Mouse (Mus musculus) heart, embryonic 13.5 days (tissue): ENCODE measurements around the gene Gm10300. TPM values are rescaled to one million over a fixed set of nuclear protein-coding genes. Genes with fewer than 3 reads are reported as not detected.
A peak's percentile ranks its signal among the peaks of the same experiment; 100 is the strongest.

ENCODE experiments used
- ATAC-seq: fragments of 200-750 bp; cut with Nextera tagmentation; 2 replicates; pipeline ENCODE4 v1.8.0; 2017; ENCODE audit warnings: moderate TSS enrichment; ENCODE audit not compliant: insufficient number of reproducible peaks, low FRiP score, low TSS enrichment; ENCODE audit errors: extremely low read depth
- H3K27ac ChIP-seq: fragments of 300-500 bp; sonication (generic); replicated peaks from 2 replicates; pipeline ENCODE4 v1.5.1; 2015; ENCODE audit warnings: moderate library complexity, mild to moderate bottlenecking, inconsistent platforms
- H3K27me3 ChIP-seq: fragments of 300-500 bp; sonication (generic); replicated peaks from 2 replicates; pipeline ENCODE4 v1.6.1; 2015; ENCODE audit warnings: mild to moderate bottlenecking, inconsistent platforms
- H3K36me3 ChIP-seq: fragments of 300-500 bp; sonication (generic); 2 replicates; pipeline ENCODE4 v1.6.1; 2015; ENCODE audit warnings: mild to moderate bottlenecking, inconsistent platforms
- H3K4me1 ChIP-seq: fragments of 300-500 bp; sonication (generic); 2 replicates; pipeline ENCODE4 v1.6.1; 2015; ENCODE audit warnings: inconsistent platforms
- H3K4me2 ChIP-seq: fragments of 300-500 bp; sonication (generic); 2 replicates; pipeline ENCODE4 v1.6.1; 2015; ENCODE audit warnings: inconsistent platforms, mild to moderate bottlenecking, moderate library complexity
- H3K4me3 ChIP-seq: fragments of 300-500 bp; sonication (generic); 2 replicates; pipeline ENCODE4 v1.5.1; 2015; ENCODE audit warnings: moderate library complexity, mild to moderate bottlenecking, inconsistent platforms
- H3K9ac ChIP-seq: fragments of 300-500 bp; sonication (generic); 2 replicates; pipeline ENCODE4 v1.6.1; 2015; ENCODE audit warnings: inconsistent platforms, mild to moderate bottlenecking, moderate library complexity
- H3K9me3 ChIP-seq: fragments of 300-500 bp; sonication (generic); 2 replicates; pipeline ENCODE4 v1.6.1; 2016; ENCODE audit warnings: inconsistent platforms
- WGBS: fragments of 180-500 bp; shearing (Covaris S2); methylation state at CpG from one replicate; pipeline ENCODE4 v1.1.7; 2015; ENCODE audit warnings: mixed read lengths; 5-methylcytosine and 5-hydroxymethylcytosine counted together
- polyA plus RNA-seq: library from polyadenylated mRNA; unstranded; fragments of >200 nt; fragmentation: Nextera tagmentation; extraction: Ambion mirVana; gene quantifications from 2 replicates; pipeline ENCODE4 v1.2.1, GENCODE M21; 2015

The Gm10300 gene
- polyA plus RNA-seq, 1 experiment from 2014 or later: 0.13 TPM

DNA sequence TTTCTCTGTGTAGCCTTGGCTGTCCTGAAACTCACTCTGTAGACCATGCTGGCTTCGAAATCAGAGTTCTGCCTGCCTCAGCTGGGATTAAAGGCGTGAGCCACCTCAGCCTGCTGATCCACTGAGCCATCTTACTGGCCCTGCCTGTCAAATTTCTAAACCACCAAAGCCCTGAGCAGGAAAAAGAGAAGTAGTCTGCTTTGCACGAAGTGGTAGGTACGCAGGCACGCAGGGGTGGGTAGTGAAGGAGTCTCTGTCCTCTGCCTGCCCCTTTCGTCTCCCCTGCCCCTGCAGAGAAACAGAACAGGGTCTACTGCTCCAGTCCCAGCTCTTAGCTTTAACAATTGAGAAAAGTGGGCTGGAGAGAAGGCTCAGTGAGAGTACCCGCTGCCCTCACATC lies 10.6 kb downstream of the Gm10300 start:
- Histone ChIP-seq H3K27me3 (no peaks in the 10 kb centered on the region), H3K4me1 (peaks cover 9% of the 10 kb centered on the region), H3K9ac (no peak overlapping the region), H3K4me3 (no peak overlapping the region), H3K4me2 (no peak overlapping the region), H3K9me3 (no peaks in the 10 kb centered on the region), H3K36me3 (no peaks in the 10 kb centered on the region), H3K27ac (no peak overlapping the region)
- WGBS: 79% methylated on average over 7 of the region's 7 CpGs
- ATAC-seq: no peak

DNA sequence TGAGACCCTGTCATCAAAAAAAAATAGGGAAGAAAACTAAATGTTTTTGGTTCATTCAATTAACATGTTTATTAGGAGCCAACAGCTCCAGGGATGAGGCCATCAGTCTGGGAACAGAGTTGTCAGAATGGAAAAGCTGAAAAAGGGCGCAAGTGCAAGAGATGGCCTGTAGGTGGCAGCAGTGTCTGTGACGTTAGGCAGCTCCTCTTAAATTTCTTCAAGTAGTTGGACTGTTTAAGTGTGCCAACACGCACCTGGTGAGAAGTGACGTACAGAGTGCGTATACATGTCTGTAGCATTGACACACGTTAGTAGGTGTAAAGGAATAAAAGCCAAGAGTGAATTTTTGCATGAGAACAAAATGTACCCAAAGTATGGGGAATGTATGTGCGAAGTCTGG lies 14.4 kb downstream of the Gm10300 start:
- WGBS: 18% methylated on average over 7 of the region's 7 CpGs
- peaks cover 3% of the 10 kb centered on the region for H3K4me1 ChIP-seq
- H3K4me3 ChIP-seq: no peak overlapping the region
- H3K27ac ChIP-seq: no peak overlapping the region
- no peaks in the 10 kb centered on the region for H3K36me3 ChIP-seq
- no peaks in the 10 kb centered on the region for H3K27me3 ChIP-seq
- H3K9ac ChIP-seq: no peak overlapping the region
- no peak for ATAC-seq
- no peak overlapping the region for H3K4me2 ChIP-seq
- H3K9me3 ChIP-seq: no peaks in the 10 kb centered on the region

DNA sequence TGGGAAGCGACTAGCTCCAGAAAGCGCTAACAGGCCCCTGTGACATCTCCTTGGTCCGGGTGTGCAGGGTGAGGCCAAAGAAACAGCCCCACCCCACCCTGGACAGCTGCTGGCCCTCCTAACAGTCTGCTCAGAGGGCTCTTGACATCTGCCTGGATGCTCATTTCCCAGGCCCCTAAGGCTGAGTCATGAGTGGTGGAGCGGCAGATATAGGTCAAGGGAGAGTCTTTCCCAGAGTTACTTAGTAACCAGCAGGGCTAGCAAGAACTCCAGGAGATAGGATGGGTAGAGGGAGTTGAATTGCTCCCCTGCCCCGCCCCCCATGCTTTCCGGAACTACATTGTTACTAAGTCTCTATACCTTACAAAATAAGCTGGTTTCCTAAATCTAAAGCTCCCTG lies 18.6 kb downstream of the Gm10300 start:
- 64% methylated on average over 6 of the region's 6 CpGs for WGBS

DNA sequence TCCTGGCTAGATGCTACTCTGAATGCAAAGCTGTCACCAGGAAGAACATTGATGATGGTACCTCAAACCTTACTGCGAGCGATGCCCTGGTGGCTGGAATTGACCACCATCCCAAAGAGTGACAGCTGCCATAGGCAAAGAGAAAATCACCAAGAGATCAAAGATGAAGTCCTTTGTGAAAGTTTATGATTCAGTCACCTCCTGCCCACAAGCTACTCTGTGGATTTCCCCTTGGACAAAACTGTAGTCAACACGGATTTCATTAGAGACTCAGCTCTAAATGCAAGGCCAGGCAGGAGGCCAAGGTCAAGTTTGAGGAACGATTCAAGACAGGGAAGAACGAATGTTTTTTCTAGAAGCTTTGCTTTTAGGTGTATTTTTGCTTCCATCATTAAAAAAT lies 19.4 kb downstream of the Gm10300 start:
- Histone ChIP-seq H3K9me3 (no peaks in the 10 kb centered on the region), H3K27me3 (no peaks in the 10 kb centered on the region; the same call in 1 of the 2 replicates), H3K4me2 (no peak overlapping the region), H3K4me3 (no peak overlapping the region), H3K27ac (no peak overlapping the region), H3K4me1 (peaks cover 5% of the 10 kb centered on the region), H3K9ac (no peak overlapping the region), H3K36me3 (no peaks in the 10 kb centered on the region)
- 86% methylated on average over 5 of the region's 5 CpGs for WGBS
- no peak for ATAC-seq

More for the DNA sequence above, 18.6 kb downstream of the Gm10300 start:
- no peaks in the 10 kb centered on the region for H3K36me3 ChIP-seq
- no peak for ATAC-seq
- no peak overlapping the region for H3K9ac ChIP-seq
- H3K27ac ChIP-seq: no peak overlapping the region
- no peaks in the 10 kb centered on the region for H3K4me1 ChIP-seq
- H3K4me3 ChIP-seq: no peak overlapping the region
- no peaks in the 10 kb centered on the region; the same call in 1 of the 2 replicates for H3K27me3 ChIP-seq
- H3K9me3 ChIP-seq: no peaks in the 10 kb centered on the region
- H3K4me2 ChIP-seq: no peak overlapping the region

DNA sequence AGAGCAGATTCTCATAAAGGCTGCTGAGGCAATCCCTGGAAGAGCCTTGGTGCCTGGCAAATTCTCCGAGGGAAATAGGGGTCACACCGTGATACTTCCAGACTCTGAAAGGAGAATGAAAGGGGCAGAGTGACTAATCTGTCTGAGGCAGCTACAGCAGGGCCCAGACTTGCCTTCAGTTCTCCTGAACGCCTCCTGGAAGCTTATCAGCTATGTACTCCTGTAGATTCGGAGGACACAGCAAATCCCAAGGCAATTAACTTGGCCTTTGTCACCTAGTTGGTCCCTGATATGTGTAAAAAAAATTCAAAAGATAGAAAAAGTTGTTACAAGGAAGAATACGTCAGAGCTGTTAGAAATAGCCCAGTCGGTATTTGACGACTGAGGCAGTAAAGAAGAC lies 20.5 kb downstream of the Gm10300 start:
- no peak overlapping the region for H3K4me3 ChIP-seq
- H3K36me3 ChIP-seq: no peaks in the 10 kb centered on the region
- H3K27ac ChIP-seq: no peak overlapping the region
- WGBS: 58% methylated on average over 7 of the region's 7 CpGs
- H3K9me3 ChIP-seq: no peaks in the 10 kb centered on the region
- H3K9ac ChIP-seq: no peak overlapping the region
- no peak overlapping the region for H3K4me2 ChIP-seq
- no peak for ATAC-seq
- no peaks in the 10 kb centered on the region; the same call in 1 of the 2 replicates for H3K27me3 ChIP-seq
- H3K4me1 ChIP-seq: peaks cover 13% of the 10 kb centered on the region

DNA sequence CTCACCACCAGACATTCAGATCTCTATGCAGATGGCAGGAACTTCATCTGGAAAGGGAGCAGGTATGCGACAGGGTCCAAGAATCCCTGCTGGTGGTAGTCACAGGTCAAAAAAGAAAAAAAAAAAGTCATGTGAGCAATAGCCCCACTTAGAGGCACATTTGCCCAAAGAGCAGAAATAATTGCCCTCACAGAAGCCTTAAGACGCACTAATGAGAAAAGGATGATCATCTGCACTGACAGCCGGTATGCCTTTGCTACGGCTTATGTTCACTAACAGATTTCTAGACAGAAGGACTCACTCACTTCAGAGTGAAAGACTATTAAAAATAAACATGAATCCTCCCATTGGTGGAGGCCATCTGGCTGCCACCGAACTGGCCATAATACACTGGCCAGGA lies 25.1 kb downstream of the Gm10300 start:
- no peaks in the 10 kb centered on the region for H3K36me3 ChIP-seq
- no peaks in the 10 kb centered on the region for H3K9me3 ChIP-seq
- no peaks in the 10 kb centered on the region; the same call in 1 of the 2 replicates for H3K27me3 ChIP-seq
- H3K4me2 ChIP-seq: no peak overlapping the region
- H3K27ac ChIP-seq: no peak overlapping the region
- no peak overlapping the region for H3K4me3 ChIP-seq
- ATAC-seq: no peak
- peaks cover 13% of the 10 kb centered on the region for H3K4me1 ChIP-seq
- H3K9ac ChIP-seq: no peak overlapping the region
- WGBS: 60% methylated on average over 5 of the region's 5 CpGs

DNA sequence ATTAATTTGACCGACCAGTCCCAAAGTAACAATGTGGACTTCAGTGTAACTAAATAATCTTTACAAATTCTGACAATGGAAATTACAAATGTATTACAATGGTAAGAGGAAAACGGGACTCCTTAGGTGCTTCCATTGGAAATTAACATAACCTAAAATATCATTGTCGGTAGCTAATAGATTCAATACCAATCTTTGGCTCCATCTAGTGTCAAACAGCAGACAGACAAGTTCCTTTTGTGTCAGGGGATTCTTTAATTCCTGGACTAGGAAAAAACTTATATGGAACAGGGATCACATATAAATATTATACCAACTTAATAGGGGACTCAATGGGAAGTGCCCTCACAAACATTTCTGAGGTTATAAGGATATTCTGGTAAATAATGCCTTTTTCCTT lies 26.7 kb downstream of the Gm10300 start:
- H3K27ac ChIP-seq: no peak overlapping the region
- no peak for ATAC-seq
- no peak overlapping the region for H3K4me3 ChIP-seq
- 47% methylated on average over 3 of the region's 3 CpGs for WGBS
- no peak overlapping the region for H3K4me2 ChIP-seq
- H3K36me3 ChIP-seq: no peaks in the 10 kb centered on the region
- H3K9me3 ChIP-seq: no peaks in the 10 kb centered on the region
- H3K9ac ChIP-seq: no peak overlapping the region
- no peaks in the 10 kb centered on the region; the same call in 1 of the 2 replicates for H3K27me3 ChIP-seq
- H3K4me1 ChIP-seq: peaks cover 13% of the 10 kb centered on the region

DNA sequence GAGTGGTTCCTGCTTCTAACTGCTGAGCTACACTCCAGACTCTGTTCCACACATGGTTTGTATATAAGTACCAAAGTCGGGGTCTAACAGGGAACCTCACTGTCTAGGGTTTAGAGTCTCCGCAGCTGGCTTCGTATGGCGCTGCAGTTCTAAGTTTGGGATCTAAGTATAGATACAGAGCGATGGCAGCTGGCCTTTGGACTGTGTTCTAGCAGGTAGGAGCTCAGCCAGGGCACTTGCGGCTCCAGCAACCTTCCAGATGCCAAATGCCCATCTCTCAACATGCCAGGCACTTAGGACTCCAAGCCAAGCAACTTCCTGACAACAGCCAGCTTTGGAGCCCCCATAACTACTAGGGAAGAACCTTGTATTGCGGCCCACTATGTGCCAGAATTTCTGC lies 33.7 kb downstream of the Gm10300 start:
- Histone ChIP-seq H3K9me3 (no peaks in the 10 kb centered on the region), H3K4me1 (peaks cover 4% of the 10 kb centered on the region), H3K27me3 (peaks cover 37% of the 10 kb centered on the region), H3K4me2 (no peak overlapping the region), H3K9ac (no peak overlapping the region), H3K4me3 (no peak overlapping the region), H3K27ac (no peak overlapping the region), H3K36me3 (no peaks in the 10 kb centered on the region)
- ATAC-seq: no peak
- 84% methylated on average over 7 of the region's 7 CpGs for WGBS

DNA sequence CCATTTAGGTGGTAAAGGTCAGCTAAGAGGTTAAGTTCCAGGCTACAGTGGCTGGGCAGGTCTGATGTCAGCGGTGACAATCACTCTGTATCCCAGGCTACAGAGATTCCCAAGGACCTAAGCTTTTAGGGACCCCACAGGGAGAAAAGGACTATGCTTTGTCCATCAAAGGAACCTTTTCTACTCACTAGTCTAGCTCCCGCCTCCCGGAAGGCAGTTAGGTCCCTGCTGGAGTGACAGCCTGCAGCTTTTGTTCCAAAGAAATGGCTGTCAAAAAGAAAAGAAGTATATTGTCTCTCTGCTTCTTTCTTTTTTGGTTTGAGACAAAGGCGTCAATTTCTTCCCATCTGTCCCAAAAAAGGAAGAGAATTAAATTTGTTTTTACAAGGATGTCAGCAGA lies 36.7 kb downstream of the Gm10300 start:
- no peak for ATAC-seq
- 77% methylated on average over 4 of the region's 4 CpGs for WGBS

DNA sequence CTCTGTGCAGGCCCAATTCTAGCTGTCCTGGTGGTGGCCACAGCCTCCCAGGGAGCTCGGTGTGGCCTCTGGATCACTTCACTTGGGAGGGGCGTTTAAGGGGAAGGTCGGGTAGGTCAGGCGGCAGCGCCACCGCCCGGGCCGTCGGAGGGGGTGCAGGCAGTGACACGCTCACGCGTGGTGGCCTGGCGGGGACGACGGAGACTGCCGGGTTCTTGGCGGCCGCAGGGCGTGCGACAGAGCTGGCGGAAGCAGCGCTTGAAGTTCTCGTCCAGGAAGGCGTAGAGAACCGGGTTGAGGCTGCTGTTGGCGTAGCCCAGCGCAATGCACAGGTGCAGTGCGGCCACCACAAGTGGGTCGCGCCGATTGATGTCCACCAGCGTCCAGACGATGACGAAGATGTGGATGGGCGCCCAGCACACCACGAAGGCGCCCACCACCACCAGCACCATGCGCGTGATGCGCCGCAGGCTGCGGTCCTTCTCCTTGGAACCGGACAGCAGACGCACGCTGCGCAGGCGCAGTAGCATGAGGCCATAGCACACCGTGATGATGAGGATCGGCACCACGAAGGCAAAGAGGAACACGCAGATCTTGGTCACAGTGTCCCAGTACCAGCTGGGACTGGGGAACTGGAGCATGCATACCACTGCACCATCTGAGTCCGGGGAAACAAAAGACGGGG lies 39.1 kb downstream of the Gm10300 start:
- H3K4me2 ChIP-seq: peak overlapping the region; percentile 68
- no peaks in the 10 kb centered on the region for H3K9me3 ChIP-seq
- H3K27me3 ChIP-seq: peaks cover 66% of the 10 kb centered on the region
- peaks cover 9% of the 10 kb centered on the region for H3K4me1 ChIP-seq
- no peak for ATAC-seq
- 33% methylated on average over 53 of the region's 53 CpGs for WGBS
- peak overlapping the region; percentile 51 for H3K9ac ChIP-seq
- H3K27ac ChIP-seq: no peak overlapping the region
- H3K4me3 ChIP-seq: peak overlapping the region; percentile 45
- H3K36me3 ChIP-seq: no peaks in the 10 kb centered on the region

More for the DNA sequence above, 36.7 kb downstream of the Gm10300 start:
- Histone ChIP-seq H3K27ac (no peak overlapping the region), H3K9me3 (no peaks in the 10 kb centered on the region), H3K4me1 (peaks cover 9% of the 10 kb centered on the region), H3K4me2 (no peak overlapping the region), H3K27me3 (peaks cover 58% of the 10 kb centered on the region), H3K36me3 (no peaks in the 10 kb centered on the region), H3K4me3 (no peak overlapping the region), H3K9ac (no peak overlapping the region)

DNA sequence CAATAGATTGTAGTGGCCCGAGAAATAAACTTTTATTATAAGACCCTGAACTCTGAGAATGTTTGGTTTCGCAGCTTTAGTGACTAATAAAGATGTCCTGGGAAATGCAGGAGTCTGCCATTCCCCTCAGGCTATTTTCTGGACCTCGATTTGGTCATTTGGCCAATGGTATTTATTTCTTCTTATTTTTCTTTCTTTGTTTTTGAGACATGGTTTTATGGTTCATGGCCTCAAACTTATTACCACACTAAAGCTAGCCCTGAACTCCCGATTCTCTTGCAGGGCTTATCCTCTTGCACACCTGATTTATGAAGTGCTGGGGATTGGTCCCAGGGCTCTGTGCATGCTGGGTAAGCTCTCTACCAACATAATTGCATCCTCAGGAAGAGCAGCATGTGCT lies 41.8 kb downstream of the Gm10300 start:
- no peak for ATAC-seq
- Histone ChIP-seq H3K4me2 (no peak overlapping the region), H3K36me3 (no peaks in the 10 kb centered on the region), H3K9ac (no peak overlapping the region), H3K9me3 (no peaks in the 10 kb centered on the region), H3K27me3 (peaks cover 59% of the 10 kb centered on the region), H3K27ac (no peak overlapping the region), H3K4me3 (no peak overlapping the region), H3K4me1 (peaks cover 9% of the 10 kb centered on the region)
- 75% methylated on average over 4 of the region's 4 CpGs for WGBS

DNA sequence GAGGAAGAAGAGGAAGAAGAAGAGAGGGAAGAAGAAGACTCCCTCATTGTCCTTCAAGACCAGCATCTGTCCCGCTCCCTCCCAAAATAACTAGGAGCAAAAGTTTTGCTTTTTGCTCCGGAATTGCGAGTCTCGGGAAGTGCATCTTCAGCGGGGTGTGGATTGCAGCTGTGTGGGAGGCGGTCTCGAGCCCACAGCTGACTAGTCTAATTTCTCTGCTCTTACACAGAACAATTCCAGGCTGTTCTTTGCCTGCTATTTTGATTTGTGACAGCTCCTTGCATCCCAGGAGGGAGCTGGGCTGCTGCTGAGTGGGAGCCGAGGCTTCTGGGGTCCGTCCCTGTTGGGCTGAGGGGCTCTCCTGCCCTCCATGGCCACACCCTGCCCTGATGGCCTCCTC lies 45.1 kb downstream of the Gm10300 start:
- 61% methylated on average over 9 of the region's 9 CpGs for WGBS
- no peak overlapping the region for H3K4me2 ChIP-seq

More for the DNA sequence above, 45.1 kb downstream of the Gm10300 start:
- no peaks in the 10 kb centered on the region for H3K36me3 ChIP-seq
- ATAC-seq: no peak
- peaks cover 29% of the 10 kb centered on the region for H3K27me3 ChIP-seq
- H3K9me3 ChIP-seq: no peaks in the 10 kb centered on the region
- H3K4me3 ChIP-seq: no peak overlapping the region
- H3K27ac ChIP-seq: no peak overlapping the region
- 0 out of 2 replicates have a peak overlapping the region, but pooled peaks have one; percentile 5 for H3K9ac ChIP-seq
- H3K4me1 ChIP-seq: peaks cover 4% of the 10 kb centered on the region
